Mouse (Mus musculus): ENCODE measurements around the gene Fgd6. TPM values are rescaled to one million over a fixed set of nuclear protein-coding genes. Genes with fewer than 3 reads are reported as not detected.

The Fgd6 gene
- polyA plus RNA-seq, 1 experiment, result 1.1 TPM

- no peak for TF ChIP-seq GATA1 (IDR thresholded peaks at IDR 0.05; ENCODE audit: low read length)
Measured at GRCm38 (mm10) chr10:94133674-94134073, 97.9 kb downstream of the Fgd6 start.

- TF ChIP-seq GATA1 (IDR thresholded peaks at IDR 0.05; ENCODE audit: low read length), result no peak
Measured at GRCm38 (mm10) chr10:94134535-94135390, 99.0 kb downstream of the Fgd6 start.

- no peak for TF ChIP-seq GATA1 (IDR thresholded peaks at IDR 0.05; ENCODE audit: low read length)
Measured at GRCm38 (mm10) chr10:94138890-94139482, 103.2 kb downstream of the Fgd6 start.

- TF ChIP-seq GATA1 (IDR thresholded peaks at IDR 0.05; ENCODE audit: low read length), result no peak
Measured at GRCm38 (mm10) chr10:94140227-94140931, 104.6 kb downstream of the Fgd6 start.

- TF ChIP-seq GATA1 (IDR thresholded peaks at IDR 0.05; ENCODE audit: low read length), result no peak
Measured at GRCm38 (mm10) chr10:94142427-94142826, 106.6 kb downstream of the Fgd6 start.

GRCm38 (mm10) chr10:94144581-94144980 lies 108.8 kb downstream of the Fgd6 start:
- TF ChIP-seq GATA1 (IDR thresholded peaks at IDR 0.05; ENCODE audit: low read length), result no peak

- no peak for TF ChIP-seq GATA1 (IDR thresholded peaks at IDR 0.05; ENCODE audit: low read length)
Measured at GRCm38 (mm10) chr10:94147391-94147755, 111.6 kb downstream of the Fgd6 start.

GRCm38 (mm10) chr10:94147756-94148531 lies 112.1 kb downstream of the Fgd6 start, which contains the start of gene Nr2c1:
Gene Nr2c1 (plus strand): TSS chr10:94148023.
- no peak for TF ChIP-seq GATA1 (IDR thresholded peaks at IDR 0.05; ENCODE audit: low read length)

GRCm38 (mm10) chr10:94151488-94151887 lies 115.7 kb downstream of the Fgd6 start:
- no peak for TF ChIP-seq GATA1 (IDR thresholded peaks at IDR 0.05; ENCODE audit: low read length)

- no peak for TF ChIP-seq GATA1 (IDR thresholded peaks at IDR 0.05; ENCODE audit: low read length)
Measured at GRCm38 (mm10) chr10:94153841-94154240, 118.0 kb downstream of the Fgd6 start.

GRCm38 (mm10) chr10:94158962-94159361 lies 123.2 kb downstream of the Fgd6 start:
- TF ChIP-seq GATA1 (IDR thresholded peaks at IDR 0.05; ENCODE audit: low read length), result no peak

GRCm38 (mm10) chr10:94159406-94159805 lies 123.6 kb downstream of the Fgd6 start:
- TF ChIP-seq GATA1 (IDR thresholded peaks at IDR 0.05; ENCODE audit: low read length), result no peak

- TF ChIP-seq GATA1 (IDR thresholded peaks at IDR 0.05; ENCODE audit: low read length), result no peak
Measured at GRCm38 (mm10) chr10:94161051-94161765, 125.4 kb downstream of the Fgd6 start.

- no peak for TF ChIP-seq GATA1 (IDR thresholded peaks at IDR 0.05; ENCODE audit: low read length)
Measured at GRCm38 (mm10) chr10:94162031-94162430, 126.2 kb downstream of the Fgd6 start.
